Mouse (Mus musculus): Measurements from ENCODE around the gene Fam228a. TPM values are rescaled to one million over a fixed set of nuclear protein-coding genes. Genes with fewer than 3 reads are reported as not detected.
"Not testable (repeated sequence)": the region's sequence is repeated elsewhere in the genome, so short reads cannot be mapped to it uniquely, and the experiment has no call there.

Gene Fam228a
- polyA plus RNA-seq, 1 experiment from 2014 or later, result 0.19 TPM

GRCm38 (mm10) chr12:4769333-4769723 is 31.1 kb upstream of the Fam228a start:
- WGBS, result 22% methylated on average over 13 of the region's 13 CpGs
- Histone ChIP-seq H3K4me2 (peak overlapping the region; percentile 53), H3K27me3 (ENCODE audit: control insufficient read depth, insufficient read depth, low read length) (no peaks in the 10 kb centered on the region), H3K4me3 (ENCODE audit: low read depth, low read length) (peak overlapping the region; percentile 59), H3K9me3 (ENCODE audit: control insufficient read depth, low read length) (no peaks in the 10 kb centered on the region), H3K4me1 (ENCODE audit: control insufficient read depth, insufficient read depth, low read length) (no peaks in the 10 kb centered on the region), H3K27ac (ENCODE audit: low read depth, low read length) (peak overlapping the region; percentile 89; the same call in 1 of the 2 replicates), H3K9ac (ENCODE audit: low read length) (peak overlapping the region; percentile 86), H3K36me3 (ENCODE audit: control insufficient read depth, insufficient read depth, low read length) (no peaks in the 10 kb centered on the region)
- DNase-seq (ENCODE audit: low spot score, missing footprints), result no peak
- no peak for ATAC-seq (ENCODE audit: low FRiP score)

- Histone ChIP-seq H3K27me3 (ENCODE audit: control insufficient read depth, insufficient read depth, low read length) (no peaks in the 10 kb centered on the region), H3K36me3 (ENCODE audit: control insufficient read depth, insufficient read depth, low read length) (no peaks in the 10 kb centered on the region), H3K4me1 (ENCODE audit: control insufficient read depth, insufficient read depth, low read length) (no peaks in the 10 kb centered on the region), H3K9ac (ENCODE audit: low read length) (peak within 1 kb of the TSS; percentile 86), H3K9me3 (ENCODE audit: control insufficient read depth, low read length) (no peaks in the 10 kb centered on the region), H3K4me3 (ENCODE audit: low read depth, low read length) (peak within 1 kb of the TSS; percentile 59), H3K27ac (ENCODE audit: low read depth, low read length) (peak within 1 kb of the TSS; percentile 89), H3K4me2 (peak within 1 kb of the TSS; percentile 53)
- 4% methylated on average over 61 of the region's 61 CpGs for WGBS
- peak; percentile 100 for DNase-seq (ENCODE audit: low spot score, missing footprints)
- ATAC-seq (ENCODE audit: low FRiP score), result peak; percentile 99
Measured at GRCm38 (mm10) chr12:4768492-4769332, 30.5 kb upstream of the Fam228a start, which contains the start of the genes Pfn4 and Fam228b. Gene Pfn4, plus strand, starts transcription at chr12:4769022. Gene Fam228b, minus strand, starts transcription at chr12:4769267.

GRCm38 (mm10) chr12:4757060-4757459 is 18.8 kb upstream of the Fam228a start:
- H3K4me3 ChIP-seq (ENCODE audit: low read depth, low read length), result no peak overlapping the region
- H3K4me2 ChIP-seq, result no peak overlapping the region
- H3K36me3 ChIP-seq (ENCODE audit: control insufficient read depth, insufficient read depth, low read length), result no peaks in the 10 kb centered on the region
- no peak overlapping the region for H3K27ac ChIP-seq (ENCODE audit: low read depth, low read length)
- 92% methylated on average over 1 of the region's 1 CpGs for WGBS
- H3K9me3 ChIP-seq (ENCODE audit: control insufficient read depth, low read length), result no peaks in the 10 kb centered on the region
- DNase-seq (ENCODE audit: low spot score, missing footprints) (no peak), ATAC-seq (ENCODE audit: low FRiP score) (no peak)
- no peaks in the 10 kb centered on the region for H3K27me3 ChIP-seq (ENCODE audit: control insufficient read depth, insufficient read depth, low read length)
- H3K9ac ChIP-seq (ENCODE audit: low read length), result no peak overlapping the region
- H3K4me1 ChIP-seq (ENCODE audit: control insufficient read depth, insufficient read depth, low read length), result no peaks in the 10 kb centered on the region

- not testable (repeated sequence) for H3K4me2 ChIP-seq; ATAC-seq (ENCODE audit: low FRiP score); H3K9ac ChIP-seq (ENCODE audit: low read length); H3K27me3 ChIP-seq (ENCODE audit: control insufficient read depth, insufficient read depth, low read length); H3K4me3 ChIP-seq (ENCODE audit: low read depth, low read length); DNase-seq (ENCODE audit: low spot score, missing footprints); H3K9me3 ChIP-seq (ENCODE audit: control insufficient read depth, low read length); H3K4me1 ChIP-seq (ENCODE audit: control insufficient read depth, insufficient read depth, low read length); H3K36me3 ChIP-seq (ENCODE audit: control insufficient read depth, insufficient read depth, low read length); H3K27ac ChIP-seq (ENCODE audit: low read depth, low read length)
- 91% methylated on average over 4 of the region's 4 CpGs for WGBS
Measured at GRCm38 (mm10) chr12:4754451-4754850, 16.2 kb upstream of the Fam228a start.

DNA sequence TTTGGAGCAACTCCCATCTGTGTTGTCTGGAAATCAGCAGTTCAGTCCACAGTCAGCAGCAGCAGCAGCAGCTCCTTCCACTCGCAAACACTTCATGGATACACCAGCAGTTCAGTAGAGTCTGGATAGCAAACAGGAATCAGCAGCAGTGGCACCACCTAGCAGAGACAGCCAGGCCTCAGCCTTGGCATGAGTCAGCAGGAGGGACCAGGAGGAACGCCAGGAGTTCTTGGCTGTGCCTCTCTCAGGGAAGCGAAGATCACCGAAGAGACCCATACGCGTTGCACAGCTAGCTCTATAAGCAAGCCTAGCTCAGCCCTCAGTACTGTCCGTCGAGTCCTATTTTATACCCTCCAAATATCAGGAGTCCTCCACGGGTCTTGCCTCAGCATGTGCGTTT is 6.3 kb upstream of the Fam228a start:
- Histone ChIP-seq H3K27ac (ENCODE audit: low read depth, low read length) (no peak overlapping the region), H3K9ac (ENCODE audit: low read length) (no peak overlapping the region), H3K9me3 (ENCODE audit: control insufficient read depth, low read length) (no peaks in the 10 kb centered on the region), H3K4me2 (no peak overlapping the region), H3K4me3 (ENCODE audit: low read depth, low read length) (no peak overlapping the region), H3K4me1 (ENCODE audit: control insufficient read depth, insufficient read depth, low read length) (no peaks in the 10 kb centered on the region), H3K27me3 (ENCODE audit: control insufficient read depth, insufficient read depth, low read length) (no peaks in the 10 kb centered on the region), H3K36me3 (ENCODE audit: control insufficient read depth, insufficient read depth, low read length) (no peaks in the 10 kb centered on the region)
- no peak for DNase-seq (ENCODE audit: low spot score, missing footprints)
- ATAC-seq (ENCODE audit: low FRiP score), result no peak
- WGBS, result 87% methylated on average over 10 of the region's 10 CpGs

- Histone ChIP-seq H3K27me3 (ENCODE audit: control insufficient read depth, insufficient read depth, low read length) (no peaks in the 10 kb centered on the region), H3K27ac (ENCODE audit: low read depth, low read length) (no peak overlapping the region), H3K4me3 (ENCODE audit: low read depth, low read length) (no peak overlapping the region), H3K4me1 (ENCODE audit: control insufficient read depth, insufficient read depth, low read length) (no peaks in the 10 kb centered on the region), H3K36me3 (ENCODE audit: control insufficient read depth, insufficient read depth, low read length) (no peaks in the 10 kb centered on the region), H3K9me3 (ENCODE audit: control insufficient read depth, low read length) (no peaks in the 10 kb centered on the region), H3K9ac (ENCODE audit: low read length) (no peak overlapping the region), H3K4me2 (no peak overlapping the region)
- ATAC-seq (ENCODE audit: low FRiP score), result no peak
- WGBS, result 85% methylated on average over 3 of the region's 3 CpGs
- no peak for DNase-seq (ENCODE audit: low spot score, missing footprints)
Measured at GRCm38 (mm10) chr12:4742183-4742582, 4.0 kb upstream of the Fam228a start.

- ATAC-seq (ENCODE audit: low FRiP score) (no peak), DNase-seq (ENCODE audit: low spot score, missing footprints) (no peak)
- no peaks in the 10 kb centered on the region for H3K36me3 ChIP-seq (ENCODE audit: control insufficient read depth, insufficient read depth, low read length)
- H3K4me2 ChIP-seq, result no peak overlapping the region
- no peaks in the 10 kb centered on the region for H3K27me3 ChIP-seq (ENCODE audit: control insufficient read depth, insufficient read depth, low read length)
- no peaks in the 10 kb centered on the region for H3K9me3 ChIP-seq (ENCODE audit: control insufficient read depth, low read length)
- no peak overlapping the region for H3K9ac ChIP-seq (ENCODE audit: low read length)
- 78% methylated on average over 7 of the region's 7 CpGs for WGBS
- no peak overlapping the region for H3K4me3 ChIP-seq (ENCODE audit: low read depth, low read length)
- H3K27ac ChIP-seq (ENCODE audit: low read depth, low read length), result no peak overlapping the region
- no peaks in the 10 kb centered on the region for H3K4me1 ChIP-seq (ENCODE audit: control insufficient read depth, insufficient read depth, low read length)
Measured at GRCm38 (mm10) chr12:4740823-4741222, 2.6 kb upstream of the Fam228a start.

DNA sequence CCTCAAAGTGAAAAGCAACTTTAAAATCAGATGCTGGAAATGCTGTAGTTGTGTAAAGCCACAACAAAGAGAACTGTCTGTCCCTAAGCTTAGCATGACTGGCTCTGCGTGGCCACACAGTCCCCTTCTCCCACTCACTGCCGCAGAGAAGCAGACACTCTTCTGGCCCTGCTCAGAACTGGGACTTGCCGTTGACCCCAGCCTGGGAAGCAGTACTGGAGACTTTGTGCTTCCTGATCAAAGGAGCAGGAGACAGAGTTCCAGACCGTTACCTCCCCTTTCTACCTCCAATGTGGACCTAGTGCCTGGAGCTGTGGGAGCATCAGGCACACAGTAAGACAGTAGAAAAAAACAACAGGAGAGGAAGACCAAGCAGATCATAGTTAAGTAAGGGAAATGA is 5.9 kb downstream of the Fam228a start:
- ATAC-seq (ENCODE audit: low FRiP score) (no peak), DNase-seq (ENCODE audit: low spot score, missing footprints) (no peak)
- no peaks in the 10 kb centered on the region for H3K36me3 ChIP-seq (ENCODE audit: control insufficient read depth, insufficient read depth, low read length)
- H3K9ac ChIP-seq (ENCODE audit: low read length), result no peak overlapping the region
- H3K9me3 ChIP-seq (ENCODE audit: control insufficient read depth, low read length), result no peaks in the 10 kb centered on the region
- H3K27ac ChIP-seq (ENCODE audit: low read depth, low read length), result no peak overlapping the region
- H3K4me2 ChIP-seq, result no peak overlapping the region
- 72% methylated on average over 4 of the region's 4 CpGs for WGBS
- no peaks in the 10 kb centered on the region for H3K27me3 ChIP-seq (ENCODE audit: control insufficient read depth, insufficient read depth, low read length)
- H3K4me1 ChIP-seq (ENCODE audit: control insufficient read depth, insufficient read depth, low read length), result no peaks in the 10 kb centered on the region
- H3K4me3 ChIP-seq (ENCODE audit: low read depth, low read length), result no peak overlapping the region

GRCm38 (mm10) chr12:4731629-4732028 is 6.6 kb downstream of the Fam228a start:
- DNase-seq (ENCODE audit: low spot score, missing footprints), result no peak
- H3K27me3 ChIP-seq (ENCODE audit: control insufficient read depth, insufficient read depth, low read length), result no peaks in the 10 kb centered on the region
- 79% methylated on average over 4 of the region's 4 CpGs for whole genome bisulfite sequencing
- H3K4me1 ChIP-seq (ENCODE audit: control insufficient read depth, insufficient read depth, low read length), result no peaks in the 10 kb centered on the region
- no peak overlapping the region for H3K4me3 ChIP-seq (ENCODE audit: low read depth, low read length)
- no peak overlapping the region for H3K4me2 ChIP-seq
- no peak overlapping the region for H3K27ac ChIP-seq (ENCODE audit: low read depth, low read length)
- no peak for ATAC-seq (ENCODE audit: low FRiP score)
- no peak overlapping the region for H3K9ac ChIP-seq (ENCODE audit: low read length)
- H3K9me3 ChIP-seq (ENCODE audit: control insufficient read depth, low read length), result no peaks in the 10 kb centered on the region
- no peaks in the 10 kb centered on the region for H3K36me3 ChIP-seq (ENCODE audit: control insufficient read depth, insufficient read depth, low read length)
